In genomic region chr5:32240741-32241140, GRCm38 (mm10) we compare ENCODE assay signal across 35 mouse cellular contexts. TPM values are rescaled to one million over a fixed set of nuclear protein-coding genes. Genes with fewer than 3 reads are reported as not detected.
"Had no signal": no experiment of that assay in that cellular context is flagged by ENCODE, and none has a peak within 500 bp of the region (broad histone marks: within the 10 kb centered on the region; RNA-seq: fewer than 3 reads in every experiment).

No protein-coding gene starts in this region.

- H3K27ac ChIP-seq: limb, embryonic 12.5 days; limb, embryonic 13.5 days; liver, embryonic 12.5 days; liver, embryonic 13.5 days; liver, embryonic 14.5 days; liver, embryonic 15.5 days; lung, embryonic 15.5 days; macrophage; midbrain, embryonic 10.5 days; midbrain, embryonic 12.5 days; midbrain, embryonic 13.5 days; midbrain, embryonic 15.5 days; neural tube, embryonic 12.5 days; neural tube, embryonic 13.5 days had no signal

- H3K9ac ChIP-seq: limb, embryonic 12.5 days; limb, embryonic 13.5 days; liver, embryonic 12.5 days; liver, embryonic 13.5 days; liver, embryonic 14.5 days; liver, embryonic 15.5 days; liver, postnatal 0 days; lung, embryonic 14.5 days; lung, embryonic 15.5 days; midbrain, embryonic 12.5 days; midbrain, embryonic 13.5 days; midbrain, embryonic 15.5 days; neural tube, embryonic 12.5 days; neural tube, embryonic 13.5 days had no signal

- H3K4me1 ChIP-seq: limb, embryonic 12.5 days; limb, embryonic 13.5 days; liver, embryonic 12.5 days; liver, embryonic 13.5 days; liver, embryonic 15.5 days; lung, embryonic 15.5 days; midbrain, embryonic 10.5 days; midbrain, embryonic 12.5 days; midbrain, embryonic 13.5 days; midbrain, embryonic 15.5 days; neural tube, embryonic 12.5 days; neural tube, embryonic 13.5 days had no signal

- H3K9me3 ChIP-seq: limb, embryonic 12.5 days; limb, embryonic 13.5 days; liver, embryonic 12.5 days; liver, embryonic 13.5 days; liver, embryonic 15.5 days; lung, embryonic 15.5 days; megakaryocyte, embryonic 14.5 days; midbrain, embryonic 10.5 days; midbrain, embryonic 12.5 days; midbrain, embryonic 13.5 days; midbrain, embryonic 15.5 days; neural tube, embryonic 12.5 days; neural tube, embryonic 13.5 days had no signal

- H3K4me3 ChIP-seq: limb, embryonic 12.5 days; limb, embryonic 13.5 days; liver, embryonic 12.5 days; liver, embryonic 13.5 days; liver, embryonic 15.5 days; lung, embryonic 15.5 days; megakaryocyte, embryonic 14.5 days; midbrain, embryonic 10.5 days; midbrain, embryonic 12.5 days; midbrain, embryonic 13.5 days; midbrain, embryonic 15.5 days; myocyte; neural tube, embryonic 12.5 days; neural tube, embryonic 13.5 days had no signal

- H3K27me3 ChIP-seq: limb, embryonic 12.5 days; limb, embryonic 13.5 days; liver, embryonic 12.5 days; liver, embryonic 13.5 days; liver, embryonic 15.5 days; lung, embryonic 15.5 days; midbrain, embryonic 12.5 days; midbrain, embryonic 13.5 days; midbrain, embryonic 15.5 days; neural tube, embryonic 12.5 days; neural tube, embryonic 13.5 days had no signal

- DNase-seq: left cerebral cortex, postnatal 4 days; liver; liver, embryonic 13.5 days; liver, postnatal 0 days; lung, adult 18-20 months; lung, adult 2 months; lung, embryonic 14.5 days; lung, postnatal 10 days; lung, postnatal 14 days; lung, postnatal 36 days; lung, postnatal 4 days; midbrain, embryonic 14.5 days had no signal

- H3K4me2 ChIP-seq: limb, embryonic 12.5 days; limb, embryonic 13.5 days; liver, embryonic 11.5 days; liver, embryonic 12.5 days; liver, embryonic 13.5 days; liver, embryonic 15.5 days; lung, embryonic 14.5 days; lung, embryonic 15.5 days; midbrain, embryonic 11.5 days; midbrain, embryonic 12.5 days; midbrain, embryonic 13.5 days; midbrain, embryonic 15.5 days; neural tube, embryonic 12.5 days; neural tube, embryonic 13.5 days had no signal

- ATAC-seq: liver, embryonic 12.5 days; liver, postnatal 0 days; lung, postnatal 0 days; midbrain, embryonic 13.5 days; midbrain, embryonic 15.5 days; midbrain, embryonic 16.5 days had no signal

- H3K36me3 ChIP-seq: limb, embryonic 12.5 days; limb, embryonic 13.5 days; liver, embryonic 12.5 days; liver, embryonic 13.5 days; liver, embryonic 15.5 days; lung, embryonic 15.5 days; midbrain, embryonic 10.5 days; midbrain, embryonic 12.5 days; midbrain, embryonic 13.5 days; midbrain, embryonic 15.5 days; neural tube, embryonic 12.5 days; neural tube, embryonic 13.5 days had no signal

RNA-seq across cellular contexts. Expression of gene Plb1, which starts 8.2 kb away (rescaled TPM):
- total RNA-seq: megakaryocyte, adult 5-6 weeks; megakaryocyte-erythroid progenitor cell, adult 5-6 weeks; monocyte, adult 5-6 weeks had no signal
- polyA plus RNA-seq: limb, embryonic 11.5 days; liver, embryonic 11.5 days; liver, embryonic 12.5 days; liver, embryonic 13.5 days; midbrain, embryonic 13.5 days; midbrain, embryonic 14.5 days; neural tube, embryonic 12.5 days; neural tube, embryonic 13.5 days had no signal
